Mouse (Mus musculus) stomach, postnatal 0 days (tissue): ENCODE data around the gene Adat3. TPM values are rescaled to one million over a fixed set of nuclear protein-coding genes. Genes with fewer than 3 reads are reported as not detected.

Experiments used
- ATAC-seq: fragments of 200-750 bp; cut with Nextera tagmentation; 2 replicates; pipeline ENCODE4 v1.8.0; 2017; ENCODE audit not compliant: low FRiP score, low TSS enrichment
- DNase-seq: peaks from one replicate; pipeline ENCODE4 v3.0.0-alpha.2; 2016; ENCODE audit warnings: low spot score
- H3K27ac ChIP-seq: fragments of 300-500 bp; sonication (generic); replicated peaks from 2 replicates; pipeline ENCODE4 v1.5.1; 2014; ENCODE audit warnings: mild to moderate bottlenecking, control low read depth
- H3K27me3 ChIP-seq: fragments of 300-500 bp; sonication (generic); 2 replicates; pipeline ENCODE4 v1.6.1; 2014; ENCODE audit warnings: low read length; ENCODE audit not compliant: control insufficient read depth, insufficient read depth
- H3K36me3 ChIP-seq: fragments of 300-500 bp; sonication (generic); 2 replicates; pipeline ENCODE4 v1.6.1; 2014; ENCODE audit warnings: low read length, mixed read lengths; ENCODE audit not compliant: control insufficient read depth, insufficient read depth
- H3K4me1 ChIP-seq: fragments of 300-500 bp; sonication (generic); replicated peaks from 2 replicates; pipeline ENCODE4 v1.6.1; 2014; ENCODE audit warnings: antibody characterized with exemption; ENCODE audit not compliant: control insufficient read depth, insufficient read depth
- H3K4me2 ChIP-seq: fragments of 300-500 bp; sonication (generic); replicated peaks from 2 replicates; pipeline ENCODE4 v1.6.1; 2014; ENCODE audit warnings: low read depth, mild to moderate bottlenecking, control low read depth, moderate library complexity
- H3K4me3 ChIP-seq: fragments of 300-500 bp; sonication (generic); 2 replicates; pipeline ENCODE4 v1.5.1; 2014; ENCODE audit warnings: low read depth, low read length, control low read depth
- H3K9ac ChIP-seq: fragments of 300-500 bp; sonication (generic); 2 replicates; pipeline ENCODE4 v1.6.1; 2014; ENCODE audit warnings: mild to moderate bottlenecking, low read length, control low read depth, mixed read lengths
- H3K9me3 ChIP-seq: fragments of 300-500 bp; sonication (generic); 2 replicates; pipeline ENCODE4 v1.6.1; 2016; ENCODE audit warnings: low read length; ENCODE audit not compliant: control insufficient read depth
- CTCF ChIP-seq: IDR thresholded peaks from 2 replicates; pipeline ENCODE4 v1.5.1; 2016; ENCODE audit warnings: antibody characterized with exemption, low read depth, mild to moderate bottlenecking, moderate library complexity
- EP300 ChIP-seq: optimal IDR thresholded peaks from 2 replicates; pipeline ENCODE3; 2016; ENCODE audit warnings: antibody characterized with exemption
- WGBS: fragments of 180-500 bp; shearing (Covaris S2); extraction: QIAGEN DNeasy Blood & Tissue Kit; methylation state at CpG from one replicate; pipeline ENCODE4 v1.1.7; 2014; 5-methylcytosine and 5-hydroxymethylcytosine counted together
- polyA plus RNA-seq: library from polyadenylated mRNA; unstranded; fragments of >200 nt; fragmentation: Nextera tagmentation; extraction: Ambion mirVana; gene quantifications from 2 replicates; pipeline ENCODE4 v1.2.1, GENCODE M21; 2015

Gene Adat3
- polyA plus RNA-seq, 1 experiment from 2014 or later: 4.1 TPM

DNA sequence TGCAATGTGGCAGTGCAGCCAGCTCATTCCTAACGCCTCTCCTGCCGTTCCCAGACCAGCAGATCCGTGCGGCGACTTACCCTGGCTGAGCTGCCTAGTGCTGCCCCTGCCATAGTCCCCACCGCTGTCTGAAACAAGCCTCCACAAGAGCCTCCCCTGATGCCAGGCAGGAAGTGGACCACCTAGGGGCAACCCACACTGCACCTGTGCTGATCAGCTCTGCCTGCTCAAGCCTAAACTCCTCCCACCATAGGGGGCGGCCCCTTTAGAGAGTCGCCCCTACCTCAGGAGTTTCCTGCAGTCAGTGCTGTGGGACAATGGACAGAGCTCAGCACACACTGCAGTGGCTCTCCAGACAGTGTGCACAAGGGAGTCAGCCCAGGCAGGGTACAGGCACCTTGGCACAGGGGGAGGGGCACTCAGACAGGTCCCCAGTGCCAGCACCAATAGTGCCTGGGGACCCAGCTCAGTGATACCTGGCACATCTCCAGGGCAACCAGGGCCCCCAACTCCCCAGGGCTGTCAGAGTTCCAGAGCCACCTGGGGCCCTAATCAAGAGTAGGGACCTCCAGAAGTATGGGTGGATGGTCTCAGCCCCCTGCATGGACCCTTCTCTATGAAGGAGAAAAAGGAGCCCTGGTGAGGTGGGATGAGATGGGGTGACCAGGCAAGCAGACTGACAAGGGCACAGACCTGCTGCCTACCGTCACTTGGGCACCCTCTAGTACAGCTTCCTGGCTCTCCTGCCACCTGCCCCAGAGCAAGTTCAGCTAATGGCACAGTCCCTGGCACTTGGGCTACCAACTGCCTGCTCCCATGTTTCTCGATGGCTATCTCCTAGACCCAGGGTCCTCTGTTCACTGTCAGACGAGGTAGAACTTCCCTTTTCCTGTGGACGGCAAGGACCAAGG lies 17.8 kb upstream of the Adat3 start:
- TF ChIP-seq CTCF (no peak), EP300 (no peak)
- Histone ChIP-seq H3K27ac (peak overlapping the region; percentile 30; the same call in 1 of the 2 replicates), H3K4me3 (no peak overlapping the region), H3K4me2 (peak overlapping the region; percentile 17; the same call in 1 of the 2 replicates), H3K9ac (peak overlapping the region; percentile 23; the same call in 1 of the 2 replicates), H3K9me3 (no peaks in the 10 kb centered on the region), H3K27me3 (no peaks in the 10 kb centered on the region), H3K36me3 (peaks cover 19% of the 10 kb centered on the region), H3K4me1 (peaks cover 6% of the 10 kb centered on the region; the same call in 1 of the 2 replicates)
- DNase-seq (no peak), ATAC-seq (no peak)
- WGBS: 75% methylated on average over 12 of the region's 12 CpGs

DNA sequence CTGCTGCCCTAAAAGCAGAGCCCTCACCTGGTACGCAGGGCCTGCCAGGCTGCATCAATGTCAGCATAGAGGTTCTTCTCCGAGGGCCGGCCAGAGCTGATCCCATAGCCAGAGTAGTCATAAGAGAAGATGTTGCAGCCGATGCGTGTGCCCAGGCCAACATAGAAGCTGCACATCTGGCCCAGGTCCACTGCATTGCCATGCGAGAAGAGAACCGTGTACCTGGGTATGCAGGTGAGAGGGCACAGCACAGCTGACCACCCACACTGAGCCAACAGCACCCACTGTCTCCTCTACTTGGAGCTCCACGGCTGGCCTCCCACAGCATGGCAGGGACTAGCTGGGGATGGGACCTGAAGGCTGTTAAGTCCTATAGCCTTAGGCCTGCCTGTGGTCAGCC lies 17.1 kb upstream of the Adat3 start:
- no peak for DNase-seq
- peaks cover 19% of the 10 kb centered on the region for H3K36me3 ChIP-seq
- H3K4me1 ChIP-seq: peaks cover 6% of the 10 kb centered on the region; the same call in 1 of the 2 replicates
- no peak overlapping the region for H3K27ac ChIP-seq
- no peak for TF ChIP-seq CTCF
- no peak for TF ChIP-seq EP300
- no peaks in the 10 kb centered on the region for H3K27me3 ChIP-seq
- peak overlapping the region; percentile 11; the same call in 1 of the 2 replicates for H3K4me2 ChIP-seq
- 90% methylated on average over 8 of the region's 8 CpGs for WGBS
- peak overlapping the region; percentile 8; the same call in 1 of the 2 replicates for H3K9ac ChIP-seq
- H3K9me3 ChIP-seq: no peaks in the 10 kb centered on the region
- ATAC-seq: no peak
- H3K4me3 ChIP-seq: no peak overlapping the region

DNA sequence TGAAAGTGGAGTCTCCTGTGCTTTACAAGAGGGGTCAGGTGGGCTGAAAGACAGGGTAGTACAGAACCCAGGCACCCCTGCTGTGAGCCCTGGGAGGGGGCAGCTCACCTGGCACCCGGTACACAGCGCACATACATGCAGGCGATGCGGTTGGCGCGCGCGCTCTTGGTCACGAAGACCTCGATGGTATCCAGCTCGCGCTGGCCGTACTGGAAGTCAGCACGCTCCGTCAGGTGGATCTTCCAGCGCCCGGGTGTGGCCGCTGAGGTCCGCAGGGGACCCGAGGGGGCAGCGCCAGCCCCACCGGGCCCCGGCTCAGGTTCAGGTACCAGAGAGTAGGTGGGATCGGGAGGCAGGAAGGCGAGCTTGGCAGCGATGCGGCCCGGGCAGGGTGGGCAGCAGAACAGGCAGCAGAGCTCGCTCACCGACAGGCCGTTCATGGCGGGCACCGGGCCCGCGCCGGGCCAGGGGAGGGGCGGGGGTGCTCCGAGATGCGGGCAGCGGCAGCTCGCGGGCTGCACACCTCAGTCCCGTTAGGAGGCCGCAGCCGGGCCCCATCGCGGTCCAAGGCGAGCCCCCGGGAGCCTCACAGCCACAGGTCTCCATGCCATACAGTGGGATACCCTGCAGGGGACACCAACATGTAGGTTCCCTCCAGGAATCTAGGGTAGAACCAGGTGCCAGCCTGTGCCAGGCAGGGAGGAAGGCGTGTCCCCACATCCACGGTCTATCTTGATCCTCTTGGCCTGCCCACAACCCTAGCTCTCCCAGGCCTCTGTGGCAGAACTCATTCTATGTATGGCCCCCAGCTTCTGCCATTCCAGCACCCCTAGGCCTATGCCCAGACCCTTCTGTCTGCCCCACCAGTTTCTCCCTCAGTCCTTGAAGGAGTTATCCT lies 16.0 kb upstream of the Adat3 start:
- Histone ChIP-seq H3K9ac (peak overlapping the region; percentile 27; the same call in 1 of the 2 replicates), H3K4me2 (peak overlapping the region; percentile 25; the same call in 1 of the 2 replicates), H3K27ac (peak overlapping the region; percentile 70), H3K4me1 (peaks cover 6% of the 10 kb centered on the region; the same call in 1 of the 2 replicates), H3K4me3 (peak overlapping the region; percentile 13; the same call in 1 of the 2 replicates), H3K36me3 (peaks cover 19% of the 10 kb centered on the region), H3K9me3 (no peaks in the 10 kb centered on the region), H3K27me3 (no peaks in the 10 kb centered on the region)
- WGBS: 89% methylated on average over 51 of the region's 51 CpGs
- TF ChIP-seq EP300 (no peak), CTCF (no peak)
- DNase-seq (no peak), ATAC-seq (no peak)

- peak overlapping the region; percentile 25; the same call in 1 of the 2 replicates for H3K4me2 ChIP-seq
These were observed 15.4 kb upstream of the Adat3 start for GRCm38 (mm10) chr10:80587305-80587657.

GRCm38 (mm10) chr10:80589127-80589878 lies 13.4 kb upstream of the Adat3 start:
- Histone ChIP-seq H3K27ac (peak overlapping the region; percentile 89), H3K4me1 (peaks cover 6% of the 10 kb centered on the region; the same call in 1 of the 2 replicates), H3K9ac (peak overlapping the region; percentile 95), H3K4me3 (peak overlapping the region; percentile 95), H3K9me3 (no peaks in the 10 kb centered on the region), H3K4me2 (peak overlapping the region; percentile 97), H3K36me3 (peaks cover 11% of the 10 kb centered on the region), H3K27me3 (no peaks in the 10 kb centered on the region)
- TF ChIP-seq CTCF (no peak), EP300 (no peak)
- 9% methylated on average over 12 of the region's 12 CpGs for WGBS
- no peak for DNase-seq
- ATAC-seq: 0 out of 2 replicates have a peak, but pooled peaks have one; percentile 25

More at GRCm38 (mm10) chr10:80587305-80587657, 15.4 kb upstream of the Adat3 start:
- Histone ChIP-seq H3K27ac (peak overlapping the region; percentile 70), H3K9ac (no peak overlapping the region), H3K36me3 (peaks cover 19% of the 10 kb centered on the region), H3K27me3 (no peaks in the 10 kb centered on the region), H3K4me3 (no peak overlapping the region), H3K9me3 (no peaks in the 10 kb centered on the region), H3K4me1 (peaks cover 6% of the 10 kb centered on the region; the same call in 1 of the 2 replicates)
- WGBS: 48% methylated on average over 4 of the region's 4 CpGs
- ATAC-seq: no peak
- TF ChIP-seq EP300 (no peak), CTCF (no peak)
- no peak for DNase-seq
